Mouse (Mus musculus): ENCODE results near the gene Gpr107. TPM values are rescaled to one million over a fixed set of nuclear protein-coding genes. Genes with fewer than 3 reads are reported as not detected.

Gene Gpr107
- polyA plus RNA-seq, 1 experiment from 2014 or later = 23.6 TPM

DNA sequence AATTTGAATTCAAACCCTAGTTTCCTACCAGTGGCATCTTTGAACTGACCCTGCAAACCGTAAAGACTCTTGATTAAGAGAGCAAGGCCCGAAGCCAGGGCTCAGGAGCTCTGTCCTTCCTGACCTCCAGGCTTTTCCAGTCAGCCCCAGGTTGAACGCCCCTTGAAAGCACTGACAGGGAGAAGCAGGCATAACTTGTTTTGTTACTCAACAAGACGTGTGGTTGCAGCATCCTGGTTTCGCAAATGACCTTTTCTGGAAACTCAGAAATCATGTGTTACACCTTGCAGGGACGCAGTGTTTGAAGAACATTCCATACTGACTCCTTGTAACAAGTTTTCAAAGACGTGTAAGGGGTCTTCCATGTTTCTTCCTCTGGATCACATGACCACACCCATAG lies 5.1 kb upstream of the Gpr107 start:
- no peak for DNase-seq
- Histone ChIP-seq H3K9me3 (ENCODE audit: low read depth, low read length) (no peaks in the 10 kb centered on the region), H3K9ac (no peak overlapping the region), H3K4me1 (ENCODE audit: insufficient read depth) (0 out of 2 replicates have a peak, but pooled peaks cover 5% of the 10 kb centered on the region), H3K27ac (ENCODE audit: low read depth) (no peak overlapping the region), H3K36me3 (ENCODE audit: insufficient read depth) (peaks cover 19% of the 10 kb centered on the region), H3K4me2 (no peak overlapping the region), H3K4me3 (ENCODE audit: low read depth, low read length) (no peak overlapping the region), H3K27me3 (ENCODE audit: insufficient read depth, low read length) (no peaks in the 10 kb centered on the region)
- no peak for ATAC-seq (ENCODE audit: insufficient read depth)
- no peak for TF ChIP-seq CTCF (IDR thresholded peaks at IDR 0.05; ENCODE audit: low read depth)
- 82% methylated on average over 7 of the region's 7 CpGs for WGBS

DNA sequence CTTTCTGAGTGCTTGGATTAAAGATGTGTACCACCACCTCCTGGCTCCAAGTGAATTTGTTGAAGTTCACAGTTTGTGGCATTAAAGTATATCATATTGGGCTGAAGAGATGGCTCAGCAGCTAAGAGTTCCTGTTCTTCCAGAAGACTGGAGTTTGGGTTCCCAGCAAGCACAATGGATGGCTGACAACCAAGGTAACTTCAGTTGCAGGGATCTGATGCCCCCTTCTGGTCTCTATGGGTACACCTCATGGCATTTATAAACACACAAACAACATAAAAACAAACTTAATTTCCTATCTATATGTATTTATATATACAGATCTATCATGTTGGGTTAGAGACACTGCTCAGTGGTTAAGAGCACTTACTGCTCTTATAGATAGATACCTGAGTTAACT lies 1.4 kb upstream of the Gpr107 start:
- ATAC-seq (ENCODE audit: insufficient read depth) = no peak
- Histone ChIP-seq H3K9me3 (ENCODE audit: low read depth, low read length) (no peaks in the 10 kb centered on the region), H3K4me1 (ENCODE audit: insufficient read depth) (0 out of 2 replicates have a peak, but pooled peaks cover 5% of the 10 kb centered on the region), H3K27ac (ENCODE audit: low read depth) (no peak overlapping the region), H3K9ac (no peak overlapping the region), H3K4me2 (no peak overlapping the region; the same call in 1 of the 2 replicates), H3K27me3 (ENCODE audit: insufficient read depth, low read length) (no peaks in the 10 kb centered on the region), H3K36me3 (ENCODE audit: insufficient read depth) (peaks cover 19% of the 10 kb centered on the region), H3K4me3 (ENCODE audit: low read depth, low read length) (no peak overlapping the region)
- peak; percentile 55 for TF ChIP-seq CTCF (IDR thresholded peaks at IDR 0.05; ENCODE audit: low read depth)
- DNase-seq = no peak

- DNase-seq = no peak
- Histone ChIP-seq H3K27ac (ENCODE audit: low read depth) (no peak overlapping the region), H3K4me3 (ENCODE audit: low read depth, low read length) (no peak overlapping the region), H3K4me1 (ENCODE audit: insufficient read depth) (no peaks in the 10 kb centered on the region), H3K27me3 (ENCODE audit: insufficient read depth, low read length) (no peaks in the 10 kb centered on the region), H3K36me3 (ENCODE audit: insufficient read depth) (peaks cover 7% of the 10 kb centered on the region; the same call in 1 of the 2 replicates), H3K9ac (no peak overlapping the region), H3K9me3 (ENCODE audit: low read depth, low read length) (no peaks in the 10 kb centered on the region), H3K4me2 (no peak overlapping the region)
- 82% methylated on average over 3 of the region's 3 CpGs for WGBS
- no peak for ATAC-seq (ENCODE audit: insufficient read depth)
- TF ChIP-seq CTCF (IDR thresholded peaks at IDR 0.05; ENCODE audit: low read depth) = no peak
Measured at GRCm38 (mm10) chr2:31156846-31157245, 4.7 kb downstream of the Gpr107 start.

- DNase-seq (no peak), ATAC-seq (ENCODE audit: insufficient read depth) (no peak)
- TF ChIP-seq CTCF (IDR thresholded peaks at IDR 0.05; ENCODE audit: low read depth) = no peak
- Histone ChIP-seq H3K27ac (ENCODE audit: low read depth) (no peak overlapping the region), H3K36me3 (ENCODE audit: insufficient read depth) (peaks cover 7% of the 10 kb centered on the region; the same call in 1 of the 2 replicates), H3K4me1 (ENCODE audit: insufficient read depth) (peaks cover 6% of the 10 kb centered on the region; the same call in 1 of the 2 replicates), H3K4me3 (ENCODE audit: low read depth, low read length) (no peak overlapping the region), H3K4me2 (no peak overlapping the region), H3K27me3 (ENCODE audit: insufficient read depth, low read length) (no peaks in the 10 kb centered on the region), H3K9me3 (ENCODE audit: low read depth, low read length) (no peaks in the 10 kb centered on the region), H3K9ac (no peak overlapping the region)
- 85% methylated on average over 10 of the region's 10 CpGs for WGBS
Measured at GRCm38 (mm10) chr2:31160147-31160920, 8.2 kb downstream of the Gpr107 start.

- H3K9me3 ChIP-seq (ENCODE audit: low read depth, low read length) = no peaks in the 10 kb centered on the region
- no peak for DNase-seq
Measured at GRCm38 (mm10) chr2:31161620-31162019, 9.5 kb downstream of the Gpr107 start.

GRCm38 (mm10) chr2:31163361-31164118 lies 11.4 kb downstream of the Gpr107 start:
- no peak overlapping the region for H3K4me2 ChIP-seq
- ATAC-seq (ENCODE audit: insufficient read depth) (no peak), DNase-seq (no peak)
- H3K4me1 ChIP-seq (ENCODE audit: insufficient read depth) = peaks cover 6% of the 10 kb centered on the region; the same call in 1 of the 2 replicates
- TF ChIP-seq CTCF (IDR thresholded peaks at IDR 0.05; ENCODE audit: low read depth) = no peak
- H3K27ac ChIP-seq (ENCODE audit: low read depth) = peak overlapping the region; percentile 82
- WGBS = 66% methylated on average over 11 of the region's 11 CpGs
- no peaks in the 10 kb centered on the region for H3K9me3 ChIP-seq (ENCODE audit: low read depth, low read length)
- H3K4me3 ChIP-seq (ENCODE audit: low read depth, low read length) = no peak overlapping the region
- no peaks in the 10 kb centered on the region for H3K27me3 ChIP-seq (ENCODE audit: insufficient read depth, low read length)
- H3K36me3 ChIP-seq (ENCODE audit: insufficient read depth) = peaks cover 19% of the 10 kb centered on the region; the same call in 1 of the 2 replicates
- no peak overlapping the region for H3K9ac ChIP-seq

More at GRCm38 (mm10) chr2:31161620-31162019, 9.5 kb downstream of the Gpr107 start:
- Histone ChIP-seq H3K4me2 (no peak overlapping the region), H3K27ac (ENCODE audit: low read depth) (no peak overlapping the region), H3K4me3 (ENCODE audit: low read depth, low read length) (no peak overlapping the region), H3K9ac (no peak overlapping the region), H3K36me3 (ENCODE audit: insufficient read depth) (peaks cover 7% of the 10 kb centered on the region; the same call in 1 of the 2 replicates), H3K27me3 (ENCODE audit: insufficient read depth, low read length) (no peaks in the 10 kb centered on the region), H3K4me1 (ENCODE audit: insufficient read depth) (peaks cover 6% of the 10 kb centered on the region; the same call in 1 of the 2 replicates)
- no peak for ATAC-seq (ENCODE audit: insufficient read depth)
- TF ChIP-seq CTCF (IDR thresholded peaks at IDR 0.05; ENCODE audit: low read depth) = no peak
- 91% methylated on average over 4 of the region's 4 CpGs for WGBS
